Mouse (Mus musculus) liver, embryonic 11.5 days (tissue): ENCODE results near the gene Retreg1. TPM values are rescaled to one million over a fixed set of nuclear protein-coding genes. Genes with fewer than 3 reads are reported as not detected.

Experiments used
- ATAC-seq: fragments of 200-750 bp; cut with Nextera tagmentation; replicated peaks from 2 replicates; pipeline ENCODE4 v1.8.0; 2017; ENCODE audit warnings: moderate number of reproducible peaks, mild to moderate bottlenecking, moderate TSS enrichment, moderate library complexity; ENCODE audit not compliant: low FRiP score
- DNase-seq: peaks from one replicate; pipeline ENCODE4 v3.0.0-alpha.2; 2017; ENCODE audit warnings: low spot score
- H3K27ac ChIP-seq: fragments of 300-500 bp; sonication (generic); 2 replicates; pipeline ENCODE4 v1.5.1; 2014; ENCODE audit warnings: mild to moderate bottlenecking, low read depth, low read length, control low read depth
- H3K27me3 ChIP-seq: fragments of 300-500 bp; sonication (generic); replicated peaks from 2 replicates; pipeline ENCODE4 v1.6.1; 2014; ENCODE audit warnings: low read length, mixed read lengths; ENCODE audit not compliant: control insufficient read depth, insufficient read depth
- H3K36me3 ChIP-seq: fragments of 300-500 bp; sonication (generic); 2 replicates; pipeline ENCODE4 v1.6.1; 2014; ENCODE audit warnings: mild to moderate bottlenecking, low read length, moderate library complexity, mixed read lengths; ENCODE audit not compliant: control insufficient read depth, insufficient read depth
- H3K4me1 ChIP-seq: fragments of 300-500 bp; sonication (generic); replicated peaks from 2 replicates; pipeline ENCODE4 v1.6.1; 2014; ENCODE audit warnings: low read length, mixed read lengths; ENCODE audit not compliant: control insufficient read depth, insufficient read depth
- H3K4me2 ChIP-seq: fragments of 300-500 bp; sonication (generic); 2 replicates; pipeline ENCODE4 v1.6.1; 2014; ENCODE audit warnings: mild to moderate bottlenecking, control low read depth, moderate library complexity
- H3K4me3 ChIP-seq: fragments of 300-500 bp; sonication (generic); 2 replicates; pipeline ENCODE4 v1.5.1; 2014; ENCODE audit warnings: low read depth, low read length, control low read depth
- H3K9ac ChIP-seq: fragments of 300-500 bp; sonication (generic); 2 replicates; pipeline ENCODE4 v1.6.1; 2014; ENCODE audit warnings: low read depth, low read length, control low read depth
- H3K9me3 ChIP-seq: fragments of 300-500 bp; sonication (generic); 2 replicates; pipeline ENCODE4 v1.6.1; 2016; ENCODE audit warnings: low read length, inconsistent platforms, mixed read lengths; ENCODE audit not compliant: control insufficient read depth
- WGBS: fragments of 180-500 bp; shearing (Covaris S2); extraction: QIAGEN DNeasy Blood & Tissue Kit; methylation state at CpG from one replicate; pipeline ENCODE4 v1.1.7; 2014; 5-methylcytosine and 5-hydroxymethylcytosine counted together
- polyA plus RNA-seq: library from polyadenylated mRNA; unstranded; fragments of >200 nt; fragmentation: Nextera tagmentation; extraction: Ambion mirVana; gene quantifications from 2 replicates; pipeline ENCODE4 v1.2.1, GENCODE M21; 2014

The Retreg1 gene
- polyA plus RNA-seq, 1 experiment from 2014 or later, result 1.3 TPM

- 88% methylated on average over 6 of the region's 6 CpGs for WGBS
- Histone ChIP-seq H3K27ac (no peak overlapping the region), H3K9ac (no peak overlapping the region)
Measured at GRCm38 (mm10) chr15:25920886-25921285, 77.9 kb downstream of the Retreg1 start.

GRCm38 (mm10) chr15:25922007-25922406 lies 79.0 kb downstream of the Retreg1 start:
- H3K27me3 ChIP-seq, result no peaks in the 10 kb centered on the region
- H3K4me3 ChIP-seq, result no peak overlapping the region
- ATAC-seq, result no peak
- WGBS, result 77% methylated on average over 2 of the region's 2 CpGs
- no peak overlapping the region for H3K9ac ChIP-seq
- no peaks in the 10 kb centered on the region for H3K9me3 ChIP-seq
- no peaks in the 10 kb centered on the region for H3K36me3 ChIP-seq
- no peak overlapping the region for H3K27ac ChIP-seq
- H3K4me1 ChIP-seq, result no peaks in the 10 kb centered on the region
- H3K4me2 ChIP-seq, result no peak overlapping the region
- no peak for DNase-seq

More at GRCm38 (mm10) chr15:25920886-25921285, 77.9 kb downstream of the Retreg1 start:
- H3K4me3 ChIP-seq, result no peak overlapping the region
- H3K4me2 ChIP-seq, result no peak overlapping the region
- H3K27me3 ChIP-seq, result no peaks in the 10 kb centered on the region
- ATAC-seq (no peak), DNase-seq (no peak)
- no peaks in the 10 kb centered on the region for H3K9me3 ChIP-seq
- no peaks in the 10 kb centered on the region for H3K36me3 ChIP-seq
- no peaks in the 10 kb centered on the region for H3K4me1 ChIP-seq

GRCm38 (mm10) chr15:25923916-25924315 lies 80.9 kb downstream of the Retreg1 start:
- no peak overlapping the region for H3K4me2 ChIP-seq
- no peaks in the 10 kb centered on the region for H3K36me3 ChIP-seq
- no peak overlapping the region for H3K4me3 ChIP-seq
- H3K27me3 ChIP-seq, result no peaks in the 10 kb centered on the region
- ATAC-seq (no peak), DNase-seq (no peak)
- no peak overlapping the region for H3K9ac ChIP-seq
- no peaks in the 10 kb centered on the region for H3K4me1 ChIP-seq
- no peaks in the 10 kb centered on the region for H3K9me3 ChIP-seq
- WGBS, result 80% methylated on average over 8 of the region's 8 CpGs
- no peak overlapping the region for H3K27ac ChIP-seq

- Histone ChIP-seq H3K4me3 (no peak overlapping the region), H3K9me3 (no peaks in the 10 kb centered on the region), H3K4me2 (no peak overlapping the region), H3K9ac (no peak overlapping the region), H3K36me3 (no peaks in the 10 kb centered on the region), H3K27me3 (no peaks in the 10 kb centered on the region), H3K27ac (no peak overlapping the region), H3K4me1 (no peaks in the 10 kb centered on the region)
- no peak for DNase-seq
- WGBS, result 91% methylated on average over 4 of the region's 4 CpGs
- ATAC-seq, result no peak
Measured at GRCm38 (mm10) chr15:25926171-25926570, 83.2 kb downstream of the Retreg1 start.

- Histone ChIP-seq H3K4me1 (no peaks in the 10 kb centered on the region), H3K27ac (no peak overlapping the region), H3K4me2 (no peak overlapping the region), H3K27me3 (no peaks in the 10 kb centered on the region), H3K36me3 (no peaks in the 10 kb centered on the region), H3K9ac (no peak overlapping the region), H3K4me3 (no peak overlapping the region), H3K9me3 (no peaks in the 10 kb centered on the region)
- ATAC-seq (no peak), DNase-seq (no peak)
- 88% methylated on average over 14 of the region's 14 CpGs for WGBS
Measured at GRCm38 (mm10) chr15:25927106-25927505, 84.1 kb downstream of the Retreg1 start.

GRCm38 (mm10) chr15:25928001-25928400 lies 85.0 kb downstream of the Retreg1 start:
- Histone ChIP-seq H3K27ac (no peak overlapping the region), H3K36me3 (no peaks in the 10 kb centered on the region), H3K27me3 (no peaks in the 10 kb centered on the region), H3K9ac (no peak overlapping the region), H3K4me3 (no peak overlapping the region), H3K4me1 (no peaks in the 10 kb centered on the region; the same call in 1 of the 2 replicates), H3K4me2 (no peak overlapping the region), H3K9me3 (no peaks in the 10 kb centered on the region)
- DNase-seq (no peak), ATAC-seq (no peak)
- 84% methylated on average over 8 of the region's 8 CpGs for WGBS

GRCm38 (mm10) chr15:25928831-25929230 lies 85.9 kb downstream of the Retreg1 start:
- WGBS, result 61% methylated on average over 5 of the region's 5 CpGs
- Histone ChIP-seq H3K9me3 (no peaks in the 10 kb centered on the region), H3K4me3 (no peak overlapping the region), H3K4me1 (no peaks in the 10 kb centered on the region; the same call in 1 of the 2 replicates), H3K27ac (no peak overlapping the region), H3K27me3 (no peaks in the 10 kb centered on the region), H3K9ac (no peak overlapping the region), H3K4me2 (no peak overlapping the region), H3K36me3 (no peaks in the 10 kb centered on the region)
- DNase-seq (no peak), ATAC-seq (no peak)

GRCm38 (mm10) chr15:25929518-25929917 lies 86.5 kb downstream of the Retreg1 start:
- H3K4me3 ChIP-seq, result no peak overlapping the region
- H3K9ac ChIP-seq, result no peak overlapping the region
- 70% methylated on average over 11 of the region's 11 CpGs for WGBS
- no peak overlapping the region for H3K4me2 ChIP-seq
- ATAC-seq (no peak), DNase-seq (no peak)
- no peaks in the 10 kb centered on the region for H3K36me3 ChIP-seq
- H3K27ac ChIP-seq, result no peak overlapping the region
- H3K27me3 ChIP-seq, result no peaks in the 10 kb centered on the region
- no peaks in the 10 kb centered on the region for H3K9me3 ChIP-seq
- H3K4me1 ChIP-seq, result no peaks in the 10 kb centered on the region; the same call in 1 of the 2 replicates

- DNase-seq, result no peak
- no peak overlapping the region for H3K4me2 ChIP-seq
- no peak overlapping the region for H3K4me3 ChIP-seq
- no peaks in the 10 kb centered on the region for H3K9me3 ChIP-seq
- H3K9ac ChIP-seq, result no peak overlapping the region
- H3K27ac ChIP-seq, result no peak overlapping the region
- no peaks in the 10 kb centered on the region for H3K27me3 ChIP-seq
- H3K36me3 ChIP-seq, result no peaks in the 10 kb centered on the region
- WGBS, result 85% methylated on average over 10 of the region's 10 CpGs
- H3K4me1 ChIP-seq, result no peaks in the 10 kb centered on the region; the same call in 1 of the 2 replicates
- ATAC-seq, result no peak
Measured at GRCm38 (mm10) chr15:25929936-25930335, 87.0 kb downstream of the Retreg1 start.
